Mouse (Mus musculus): ENCODE data around the gene Ank2. TPM values are rescaled to one million over a fixed set of nuclear protein-coding genes. Genes with fewer than 3 reads are reported as not detected.

The Ank2 gene
- polyA plus RNA-seq, 1 experiment from 2014 or later: 37.0 TPM

DNA sequence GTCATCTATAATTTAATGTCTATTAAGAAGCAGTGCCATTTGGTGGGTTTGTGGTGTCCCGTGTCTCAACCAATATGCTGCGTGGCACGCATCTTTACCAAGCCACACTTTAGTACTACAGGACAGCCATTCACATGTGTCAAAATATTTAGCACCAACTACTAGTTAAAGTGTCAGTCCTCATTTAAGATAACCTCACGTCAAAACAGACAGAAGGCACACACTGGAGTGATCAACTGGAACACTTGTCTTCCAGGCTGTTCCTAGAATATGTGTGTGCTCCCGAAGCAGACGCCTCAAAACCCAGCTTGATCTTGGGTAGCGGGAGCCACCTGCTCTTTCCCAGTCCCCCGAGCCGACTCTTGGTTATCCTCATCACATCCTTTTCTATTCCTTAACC, 101.4 kb downstream of the Ank2 start:
- H3K27me3 ChIP-seq (replicated peaks; ENCODE audit: control insufficient read depth, insufficient read depth, low read length): no peaks in the 10 kb centered on the region
- no peak overlapping the region for H3K9ac ChIP-seq (ENCODE audit: low read length)
- ATAC-seq (replicated peaks; ENCODE audit: low FRiP score, low TSS enrichment, low read depth) (no peak), DNase-seq (ENCODE audit: low spot score) (no peak)
- no peak overlapping the region for H3K4me3 ChIP-seq (ENCODE audit: low read depth, low read length)
- no peaks in the 10 kb centered on the region for H3K9me3 ChIP-seq (ENCODE audit: control insufficient read depth, low read length)
- 94% methylated on average over 9 of the region's 9 CpGs for WGBS
- H3K4me2 ChIP-seq (ENCODE audit: low read length): no peak overlapping the region
- no peaks in the 10 kb centered on the region for H3K36me3 ChIP-seq (ENCODE audit: control insufficient read depth, insufficient read depth, low read length)
- no peaks in the 10 kb centered on the region for H3K4me1 ChIP-seq (replicated peaks; ENCODE audit: control insufficient read depth, insufficient read depth, low read length)
- H3K27ac ChIP-seq (ENCODE audit: low read depth): no peak overlapping the region

DNA sequence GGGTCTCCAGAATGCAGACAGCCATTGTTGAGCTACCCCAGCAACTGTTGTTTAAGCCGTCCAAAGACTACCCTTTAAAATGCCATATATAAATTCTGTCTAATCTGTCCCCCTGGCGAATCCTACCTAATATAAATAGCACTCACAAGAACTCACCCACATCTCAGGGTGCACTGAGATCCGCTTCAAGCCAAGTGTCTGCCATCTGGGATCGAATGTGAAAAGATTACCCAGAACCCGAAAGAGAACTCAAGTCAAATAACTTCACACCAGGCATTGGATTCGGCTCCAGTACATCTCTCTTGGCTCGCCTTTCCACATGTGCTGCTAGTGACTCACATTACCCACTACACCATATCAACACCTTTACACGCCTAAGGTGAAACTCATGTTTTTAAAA, 103.9 kb downstream of the Ank2 start:
- 91% methylated on average over 8 of the region's 8 CpGs for WGBS
- no peaks in the 10 kb centered on the region for H3K27me3 ChIP-seq (replicated peaks; ENCODE audit: control insufficient read depth, insufficient read depth, low read length)
- no peak for DNase-seq (ENCODE audit: low spot score)
- H3K9me3 ChIP-seq (ENCODE audit: control insufficient read depth, low read length): no peaks in the 10 kb centered on the region
- no peak overlapping the region for H3K9ac ChIP-seq (ENCODE audit: low read length)
- ATAC-seq (replicated peaks; ENCODE audit: low FRiP score, low TSS enrichment, low read depth): no peak
- H3K36me3 ChIP-seq (ENCODE audit: control insufficient read depth, insufficient read depth, low read length): no peaks in the 10 kb centered on the region
- no peak overlapping the region for H3K4me3 ChIP-seq (ENCODE audit: low read depth, low read length)
- no peak overlapping the region for H3K4me2 ChIP-seq (ENCODE audit: low read length)
- no peak overlapping the region for H3K27ac ChIP-seq (ENCODE audit: low read depth)
- H3K4me1 ChIP-seq (replicated peaks; ENCODE audit: control insufficient read depth, insufficient read depth, low read length): no peaks in the 10 kb centered on the region

DNA sequence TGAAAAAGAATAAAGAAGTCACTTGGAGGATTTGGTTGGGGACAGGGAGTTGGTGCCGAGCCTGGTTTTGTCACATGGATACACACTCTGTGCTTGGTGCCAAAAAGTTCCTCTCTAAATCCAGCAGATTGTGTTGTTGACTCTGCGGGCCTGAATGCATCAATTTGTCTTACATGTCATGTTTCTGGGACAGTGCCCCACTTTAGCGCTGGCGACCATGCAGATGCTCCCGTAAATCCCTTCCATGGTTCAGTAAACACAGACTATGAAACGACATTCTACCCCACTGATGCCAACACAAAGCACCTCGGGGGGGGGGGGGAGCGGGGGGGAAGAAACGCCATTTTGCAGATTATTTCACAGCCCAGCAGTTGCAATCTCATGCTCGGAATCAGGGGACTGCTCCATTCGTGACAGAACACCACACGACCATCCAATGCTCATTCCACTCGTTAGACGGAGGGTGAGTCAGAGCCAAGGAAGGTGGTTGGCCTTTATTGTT, 112.1 kb downstream of the Ank2 start:
- Histone ChIP-seq H3K4me2 (ENCODE audit: low read length) (no peak overlapping the region), H3K9me3 (ENCODE audit: control insufficient read depth, low read length) (no peaks in the 10 kb centered on the region), H3K36me3 (ENCODE audit: control insufficient read depth, insufficient read depth, low read length) (no peaks in the 10 kb centered on the region), H3K27me3 (replicated peaks; ENCODE audit: control insufficient read depth, insufficient read depth, low read length) (no peaks in the 10 kb centered on the region), H3K27ac (ENCODE audit: low read depth) (no peak overlapping the region), H3K4me3 (ENCODE audit: low read depth, low read length) (no peak overlapping the region), H3K4me1 (replicated peaks; ENCODE audit: control insufficient read depth, insufficient read depth, low read length) (no peaks in the 10 kb centered on the region), H3K9ac (ENCODE audit: low read length) (no peak overlapping the region)
- WGBS: 86% methylated on average over 14 of the region's 14 CpGs
- DNase-seq (ENCODE audit: low spot score): no peak
- ATAC-seq (replicated peaks; ENCODE audit: low FRiP score, low TSS enrichment, low read depth): no peak

DNA sequence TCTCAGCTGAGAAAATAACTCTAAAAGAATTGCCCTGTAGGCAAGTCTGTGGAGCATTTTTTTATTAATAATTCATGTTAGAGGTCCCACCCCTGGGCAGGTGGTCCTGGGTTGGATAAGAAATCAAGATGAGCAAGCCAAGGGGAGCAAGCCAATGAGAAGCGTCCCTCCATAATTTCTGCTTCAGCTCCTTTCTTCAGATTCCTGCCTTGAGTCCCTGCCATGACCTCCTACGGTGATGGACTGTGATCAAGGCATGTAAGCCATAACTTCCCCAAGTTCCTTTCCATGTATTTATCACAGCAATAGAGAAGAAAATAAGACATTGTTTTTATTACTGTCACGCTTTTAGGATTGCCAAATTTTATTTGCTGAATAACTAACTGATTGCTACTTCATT, 115.9 kb downstream of the Ank2 start:
- Histone ChIP-seq H3K36me3 (ENCODE audit: control insufficient read depth, insufficient read depth, low read length) (no peaks in the 10 kb centered on the region), H3K9ac (ENCODE audit: low read length) (no peak overlapping the region), H3K4me2 (ENCODE audit: low read length) (no peak overlapping the region), H3K4me3 (ENCODE audit: low read depth, low read length) (no peak overlapping the region), H3K4me1 (replicated peaks; ENCODE audit: control insufficient read depth, insufficient read depth, low read length) (no peaks in the 10 kb centered on the region), H3K27ac (ENCODE audit: low read depth) (no peak overlapping the region), H3K27me3 (replicated peaks; ENCODE audit: control insufficient read depth, insufficient read depth, low read length) (no peaks in the 10 kb centered on the region), H3K9me3 (ENCODE audit: control insufficient read depth, low read length) (no peaks in the 10 kb centered on the region)
- WGBS: 95% methylated on average over 3 of the region's 3 CpGs
- DNase-seq (ENCODE audit: low spot score) (no peak), ATAC-seq (replicated peaks; ENCODE audit: low FRiP score, low TSS enrichment, low read depth) (no peak)

DNA sequence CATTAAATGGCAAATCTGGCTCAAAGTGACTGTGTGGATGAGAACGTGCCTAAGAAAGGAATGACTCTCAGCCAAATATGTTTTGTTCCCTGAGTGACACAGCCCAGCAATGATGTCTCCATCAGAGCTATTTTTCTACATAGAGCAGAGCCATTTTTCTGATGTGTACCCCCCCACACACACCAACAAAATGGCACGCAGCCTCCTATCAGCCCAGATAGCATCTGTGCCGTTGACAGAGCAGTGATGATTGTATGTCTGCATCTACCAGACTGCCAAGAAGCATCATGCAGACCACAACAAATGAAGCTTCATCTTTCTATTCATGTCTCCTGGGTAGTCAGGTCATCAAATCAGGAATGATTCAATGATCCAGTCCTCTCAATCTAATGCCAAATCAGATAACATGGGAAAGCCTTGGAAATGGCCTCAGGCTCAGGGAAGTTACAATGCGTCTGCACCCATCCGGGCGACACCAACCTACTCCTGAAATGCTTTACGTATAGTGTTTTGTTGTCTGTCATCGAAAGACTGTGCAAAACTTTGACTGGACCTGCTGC, 122.2 kb downstream of the Ank2 start:
- H3K4me1 ChIP-seq (replicated peaks; ENCODE audit: control insufficient read depth, insufficient read depth, low read length): no peaks in the 10 kb centered on the region
- DNase-seq (ENCODE audit: low spot score) (no peak), ATAC-seq (replicated peaks; ENCODE audit: low FRiP score, low TSS enrichment, low read depth) (no peak)
- no peak overlapping the region for H3K27ac ChIP-seq (ENCODE audit: low read depth)
- H3K9ac ChIP-seq (ENCODE audit: low read length): no peak overlapping the region
- H3K4me2 ChIP-seq (ENCODE audit: low read length): no peak overlapping the region
- no peaks in the 10 kb centered on the region for H3K27me3 ChIP-seq (replicated peaks; ENCODE audit: control insufficient read depth, insufficient read depth, low read length)
- H3K36me3 ChIP-seq (ENCODE audit: control insufficient read depth, insufficient read depth, low read length): no peaks in the 10 kb centered on the region
- no peaks in the 10 kb centered on the region; the same call in 1 of the 2 replicates for H3K9me3 ChIP-seq (ENCODE audit: control insufficient read depth, low read length)
- no peak overlapping the region for H3K4me3 ChIP-seq (ENCODE audit: low read depth, low read length)
- WGBS: 88% methylated on average over 8 of the region's 8 CpGs

DNA sequence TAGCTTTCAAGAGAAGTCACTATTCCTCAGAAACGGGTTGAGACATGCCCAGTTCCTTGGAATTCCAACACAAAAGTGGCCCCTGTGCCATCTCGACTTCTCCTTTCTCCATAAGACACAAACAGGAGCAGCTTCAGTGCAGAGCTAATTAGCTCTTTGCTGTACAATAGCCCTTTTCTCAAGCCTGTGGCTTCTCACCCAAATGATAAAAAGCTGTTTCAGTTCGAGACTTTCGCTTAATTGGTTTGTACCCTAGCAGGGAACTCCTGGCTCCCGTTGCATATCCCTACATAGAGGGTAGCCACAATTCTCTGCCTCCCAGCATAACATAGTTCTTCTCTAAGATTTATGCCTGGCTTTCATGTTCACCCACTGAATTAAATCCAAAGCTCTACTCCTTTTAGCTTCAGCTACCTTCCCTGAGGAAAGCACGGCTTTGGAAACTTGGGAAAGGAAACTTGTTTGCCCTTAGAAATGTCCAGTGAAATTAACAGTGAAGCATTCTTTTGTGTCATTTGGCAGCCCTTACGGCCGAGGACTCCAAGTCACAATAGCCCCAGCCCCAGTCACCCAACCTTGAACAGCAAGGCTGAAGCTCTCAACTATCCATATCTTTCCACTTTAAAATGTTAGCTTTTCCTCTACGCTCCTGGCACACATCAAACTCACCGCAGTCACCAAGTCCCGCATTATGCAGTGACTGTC, 123.0 kb downstream of the Ank2 start:
- no peak overlapping the region for H3K4me3 ChIP-seq (ENCODE audit: low read depth, low read length)
- H3K27ac ChIP-seq (ENCODE audit: low read depth): no peak overlapping the region
- H3K9me3 ChIP-seq (ENCODE audit: control insufficient read depth, low read length): no peaks in the 10 kb centered on the region; the same call in 1 of the 2 replicates
- no peak overlapping the region for H3K9ac ChIP-seq (ENCODE audit: low read length)
- ATAC-seq (replicated peaks; ENCODE audit: low FRiP score, low TSS enrichment, low read depth) (no peak), DNase-seq (ENCODE audit: low spot score) (no peak)
- no peaks in the 10 kb centered on the region for H3K36me3 ChIP-seq (ENCODE audit: control insufficient read depth, insufficient read depth, low read length)
- H3K4me2 ChIP-seq (ENCODE audit: low read length): no peak overlapping the region
- 70% methylated on average over 11 of the region's 11 CpGs for WGBS
- H3K4me1 ChIP-seq (replicated peaks; ENCODE audit: control insufficient read depth, insufficient read depth, low read length): no peaks in the 10 kb centered on the region
- no peaks in the 10 kb centered on the region for H3K27me3 ChIP-seq (replicated peaks; ENCODE audit: control insufficient read depth, insufficient read depth, low read length)

DNA sequence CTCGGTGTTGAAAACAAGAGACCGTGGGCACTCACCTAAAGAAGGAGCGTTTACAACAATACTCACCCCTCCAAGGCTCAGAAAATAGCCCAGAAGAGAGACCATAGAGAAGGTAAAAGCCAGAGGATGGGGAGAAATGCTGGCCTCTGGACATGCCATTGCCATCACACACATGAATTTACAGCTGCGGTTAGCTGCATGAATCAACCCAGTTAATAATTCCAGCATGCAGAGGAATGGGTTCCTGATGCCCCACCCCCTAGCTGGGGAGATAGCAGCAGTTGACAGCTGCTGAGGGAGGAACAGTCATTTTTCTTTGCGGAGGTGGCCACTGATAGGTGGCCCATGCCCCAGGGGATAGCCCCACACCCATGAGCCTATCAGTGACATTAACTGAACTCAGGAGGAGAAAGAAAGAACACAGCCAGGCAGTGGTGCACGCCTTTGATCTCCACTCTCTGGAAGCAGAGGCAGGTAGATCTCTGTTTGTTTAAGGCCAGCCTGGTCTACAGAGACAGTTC, 124.9 kb downstream of the Ank2 start:
- no peak overlapping the region for H3K9ac ChIP-seq (ENCODE audit: low read length)
- no peaks in the 10 kb centered on the region for H3K36me3 ChIP-seq (ENCODE audit: control insufficient read depth, insufficient read depth, low read length)
- ATAC-seq (replicated peaks; ENCODE audit: low FRiP score, low TSS enrichment, low read depth) (no peak), DNase-seq (ENCODE audit: low spot score) (no peak)
- no peak overlapping the region for H3K27ac ChIP-seq (ENCODE audit: low read depth)
- no peak overlapping the region for H3K4me2 ChIP-seq (ENCODE audit: low read length)
- no peaks in the 10 kb centered on the region for H3K4me1 ChIP-seq (replicated peaks; ENCODE audit: control insufficient read depth, insufficient read depth, low read length)
- whole genome bisulfite sequencing: 93% methylated on average over 6 of the region's 6 CpGs
- no peaks in the 10 kb centered on the region for H3K27me3 ChIP-seq (replicated peaks; ENCODE audit: control insufficient read depth, insufficient read depth, low read length)
- no peak overlapping the region for H3K4me3 ChIP-seq (ENCODE audit: low read depth, low read length)
- no peaks in the 10 kb centered on the region; the same call in 1 of the 2 replicates for H3K9me3 ChIP-seq (ENCODE audit: control insufficient read depth, low read length)

DNA sequence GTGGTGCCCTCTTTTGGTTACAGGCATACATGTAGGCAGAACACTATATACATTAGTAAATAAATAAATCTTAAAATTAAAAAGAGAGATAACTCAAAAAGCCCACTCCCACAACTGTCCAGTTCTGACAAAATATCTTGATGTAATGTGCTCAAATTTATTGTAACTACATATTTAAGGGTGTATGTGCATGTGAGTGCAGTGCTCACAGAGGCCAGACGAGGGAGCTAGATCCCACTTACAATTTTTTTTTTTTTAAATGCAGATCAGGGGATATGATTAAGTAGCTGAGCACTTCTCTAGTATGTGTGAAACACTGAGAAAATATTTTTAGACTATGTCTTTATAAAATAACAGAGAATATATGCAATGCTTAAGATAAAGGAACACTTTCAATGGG, 127.4 kb downstream of the Ank2 start:
- H3K4me2 ChIP-seq (ENCODE audit: low read length): no peak overlapping the region
- 79% methylated on average over 1 of the region's 1 CpGs for WGBS
- H3K27me3 ChIP-seq (replicated peaks; ENCODE audit: control insufficient read depth, insufficient read depth, low read length): no peaks in the 10 kb centered on the region
- H3K9me3 ChIP-seq (ENCODE audit: control insufficient read depth, low read length): no peaks in the 10 kb centered on the region; the same call in 1 of the 2 replicates
- H3K4me1 ChIP-seq (replicated peaks; ENCODE audit: control insufficient read depth, insufficient read depth, low read length): no peaks in the 10 kb centered on the region
- no peak for ATAC-seq (replicated peaks; ENCODE audit: low FRiP score, low TSS enrichment, low read depth)
- no peak overlapping the region for H3K9ac ChIP-seq (ENCODE audit: low read length)
- H3K36me3 ChIP-seq (ENCODE audit: control insufficient read depth, insufficient read depth, low read length): no peaks in the 10 kb centered on the region
- DNase-seq (ENCODE audit: low spot score): no peak
- H3K4me3 ChIP-seq (ENCODE audit: low read depth, low read length): no peak overlapping the region
- H3K27ac ChIP-seq (ENCODE audit: low read depth): no peak overlapping the region

DNA sequence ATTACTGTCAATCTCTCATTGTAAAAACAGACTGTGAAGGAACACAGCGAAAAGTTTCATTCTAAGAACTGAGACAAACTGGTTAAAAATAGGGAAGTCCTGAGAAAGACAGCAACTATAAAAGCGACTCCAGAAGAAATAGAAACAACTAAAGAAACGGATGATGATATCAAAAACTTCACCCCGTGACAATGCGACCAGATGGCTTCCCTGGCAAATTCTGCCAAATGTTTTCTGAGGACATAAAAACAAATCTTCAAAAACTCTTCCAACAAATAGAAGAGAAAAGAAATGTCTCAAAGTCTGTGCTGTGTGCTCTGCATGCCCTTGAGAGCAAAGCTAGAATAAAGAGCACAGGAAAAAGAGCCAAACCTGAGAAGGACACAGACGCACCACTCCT, 129.6 kb downstream of the Ank2 start:
- ATAC-seq (replicated peaks; ENCODE audit: low FRiP score, low TSS enrichment, low read depth) (no peak), DNase-seq (ENCODE audit: low spot score) (no peak)
- H3K4me2 ChIP-seq (ENCODE audit: low read length): no peak overlapping the region
- no peaks in the 10 kb centered on the region; the same call in 1 of the 2 replicates for H3K9me3 ChIP-seq (ENCODE audit: control insufficient read depth, low read length)
- H3K9ac ChIP-seq (ENCODE audit: low read length): no peak overlapping the region
- no peaks in the 10 kb centered on the region for H3K4me1 ChIP-seq (replicated peaks; ENCODE audit: control insufficient read depth, insufficient read depth, low read length)
- H3K27ac ChIP-seq (ENCODE audit: low read depth): no peak overlapping the region
- no peak overlapping the region for H3K4me3 ChIP-seq (ENCODE audit: low read depth, low read length)
- H3K36me3 ChIP-seq (ENCODE audit: control insufficient read depth, insufficient read depth, low read length): no peaks in the 10 kb centered on the region
- H3K27me3 ChIP-seq (replicated peaks; ENCODE audit: control insufficient read depth, insufficient read depth, low read length): no peaks in the 10 kb centered on the region
- 86% methylated on average over 6 of the region's 6 CpGs for WGBS
